Mouse (Mus musculus) testis, postnatal 14 days (tissue): ENCODE results near the gene Wnt8b.

ENCODE experiments used
- DNase-seq: peaks from one replicate; pipeline ENCODE4 v3.0.0; 2021; ENCODE audit warnings: low spot score

Wnt8b gene

GRCm38 (mm10) chr19:44512601-44513000 is 19.3 kb downstream of the Wnt8b start:
- DNase-seq: no peak

DNA sequence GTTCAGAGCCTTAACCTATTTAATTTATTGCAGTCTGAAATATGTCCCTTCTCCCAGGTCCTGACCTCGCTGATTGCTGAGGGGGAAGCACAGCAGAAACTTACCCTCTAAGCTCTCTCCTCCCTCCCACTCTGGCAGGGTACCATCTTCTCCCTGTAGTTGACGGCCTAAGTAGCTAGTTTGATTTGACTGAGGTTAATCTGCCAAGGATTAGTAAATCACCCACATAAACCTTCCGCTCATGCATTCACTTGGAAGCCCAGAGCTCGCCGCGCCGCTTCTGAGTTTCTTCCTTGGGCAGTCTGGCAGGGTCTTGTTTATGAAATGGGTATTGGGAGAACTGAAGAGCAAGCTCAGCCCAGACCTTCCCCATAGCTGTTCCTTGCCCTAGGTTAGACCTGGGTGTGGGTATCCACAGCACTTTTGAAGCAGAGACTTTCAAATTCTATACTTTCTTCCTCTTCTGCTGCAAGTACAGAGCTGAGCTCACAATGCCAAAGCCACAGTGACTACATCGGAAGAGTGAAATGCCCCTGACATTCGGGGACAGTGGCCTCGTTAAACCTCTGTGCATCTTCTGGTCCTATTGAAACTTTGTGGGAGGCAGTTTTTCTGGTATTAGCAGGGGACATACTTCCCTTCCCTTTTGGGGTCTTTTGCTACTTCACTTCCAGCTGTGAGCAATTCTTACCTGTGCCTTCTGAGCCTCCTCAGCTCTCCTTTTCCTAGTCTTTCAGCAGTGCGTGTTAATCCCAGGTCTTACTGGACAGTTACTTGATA is 20.0 kb downstream of the Wnt8b start:
- no peak for DNase-seq

DNA sequence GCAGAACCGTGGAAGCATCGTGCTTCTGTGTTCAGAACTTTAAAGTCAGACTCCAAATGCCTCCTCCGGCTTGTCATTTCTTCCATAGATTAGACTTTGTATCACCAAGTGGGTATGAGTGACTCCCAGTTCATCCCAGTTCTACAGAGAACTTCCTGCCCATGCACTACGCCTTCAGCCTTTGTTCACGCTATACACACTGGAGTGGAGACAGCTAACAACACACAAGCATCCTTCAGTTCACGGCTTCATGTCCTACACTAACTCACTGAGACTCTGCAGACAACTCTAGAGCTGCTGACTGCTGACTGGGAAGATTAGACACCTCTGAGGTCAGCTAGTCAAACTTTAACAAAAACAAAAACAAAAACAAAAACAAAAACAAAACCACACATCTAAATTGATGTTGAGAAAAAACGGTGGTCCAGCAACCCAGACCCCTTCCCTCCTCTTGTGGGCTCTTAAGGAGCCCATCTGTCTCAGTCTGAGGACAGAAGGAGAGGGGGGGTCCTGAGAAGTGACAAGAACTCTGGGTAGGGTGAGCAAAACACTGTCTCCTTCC is 20.7 kb downstream of the Wnt8b start:
- no peak for DNase-seq

GRCm38 (mm10) chr19:44514521-44515451 is 21.5 kb downstream of the Wnt8b start:
- DNase-seq: no peak

DNA sequence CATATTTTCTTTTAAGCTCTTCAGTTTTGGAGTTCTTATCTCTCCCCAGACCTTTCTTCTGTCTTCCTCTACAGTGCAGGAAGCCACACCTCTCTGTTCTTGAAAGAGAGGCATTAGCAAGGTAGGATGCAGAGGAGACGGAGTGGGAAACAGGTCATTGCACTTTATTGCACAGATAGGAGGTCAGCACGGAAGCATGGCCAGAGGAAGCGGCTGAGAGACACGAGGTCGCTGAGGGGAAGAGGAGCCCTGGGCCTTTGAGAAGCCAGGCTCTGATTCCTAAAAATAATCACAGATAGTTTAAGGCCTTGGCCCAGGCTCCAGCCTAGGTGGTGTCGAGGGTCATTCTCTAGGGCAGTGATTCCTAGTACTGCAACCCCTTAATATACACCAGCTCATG is 22.5 kb downstream of the Wnt8b start:
- DNase-seq: no peak

- no peak for DNase-seq
Measured at GRCm38 (mm10) chr19:44517996-44518768, 24.9 kb downstream of the Wnt8b start.

DNA sequence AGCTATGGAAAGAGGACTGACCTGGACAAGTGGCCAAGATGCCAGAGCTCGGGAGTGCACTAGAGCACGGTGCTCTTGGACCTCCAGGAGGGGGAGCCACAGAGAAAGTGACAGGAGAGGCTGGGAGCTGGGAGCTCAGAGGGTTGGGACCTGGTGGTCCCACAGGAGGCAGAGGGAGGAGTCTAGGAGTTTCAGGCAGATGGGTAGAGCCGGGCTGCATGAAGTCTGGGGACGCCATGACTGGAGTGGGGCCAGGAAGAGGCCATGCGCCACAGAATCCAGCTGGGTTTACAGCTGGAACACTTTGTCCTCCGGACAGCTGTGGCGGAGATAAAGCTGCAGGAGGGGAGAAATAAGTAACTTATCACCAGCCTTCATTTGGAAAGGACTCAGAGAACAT is 25.9 kb downstream of the Wnt8b start:
- DNase-seq: peak; percentile 60

DNA sequence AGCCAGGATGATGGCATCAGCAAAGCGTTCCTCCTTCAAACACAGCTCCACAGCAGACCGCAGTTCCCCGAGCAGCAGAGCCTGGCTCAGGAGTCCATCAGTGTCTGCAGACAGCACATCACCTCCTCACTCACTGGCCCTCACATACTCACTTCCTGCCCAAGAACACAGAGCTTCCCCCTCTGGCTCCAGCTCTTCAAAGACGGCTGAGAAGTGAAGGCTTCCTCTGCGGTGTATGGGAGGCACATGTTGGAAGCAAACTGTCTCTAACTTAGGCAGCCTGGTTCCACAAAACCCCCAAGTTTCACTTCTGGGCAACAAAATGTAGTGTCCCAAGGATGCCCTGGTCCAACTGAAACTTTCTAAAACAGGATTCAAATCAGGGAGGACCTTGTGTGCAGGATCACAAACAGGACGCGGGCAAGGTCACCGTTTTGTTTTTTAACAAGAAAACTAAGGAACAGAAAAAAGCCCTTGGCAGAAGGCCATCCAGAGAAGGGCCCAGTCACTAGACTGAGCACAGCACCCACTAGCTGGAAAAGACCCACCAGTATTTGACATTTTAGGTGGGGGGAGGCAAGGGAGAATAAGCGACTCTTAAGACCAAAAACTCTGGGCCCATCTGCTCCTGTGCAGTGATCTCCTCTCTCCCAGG is 32.4 kb downstream of the Wnt8b start:
- DNase-seq: no peak

GRCm38 (mm10) chr19:44530018-44530417 is 36.7 kb downstream of the Wnt8b start:
- no peak for DNase-seq

DNA sequence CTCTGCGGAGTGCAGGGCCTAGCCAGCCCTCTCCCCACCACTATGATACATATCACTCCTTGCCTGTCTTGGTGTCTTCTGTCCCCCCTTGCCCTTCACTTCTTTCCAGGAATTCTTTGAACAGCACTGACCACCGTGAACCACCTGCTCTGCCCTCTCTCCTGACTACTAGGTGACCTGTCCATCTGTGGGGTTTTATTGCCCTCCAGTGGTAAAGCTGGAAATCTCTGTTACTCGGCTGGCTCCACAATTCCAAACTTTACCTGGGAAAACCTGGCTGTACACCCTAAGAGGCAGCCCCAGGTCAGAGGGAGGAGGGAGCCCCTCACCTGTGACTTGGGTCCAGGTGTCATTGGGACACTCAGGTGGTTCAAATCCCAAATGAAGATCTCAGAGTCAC is 42.1 kb downstream of the Wnt8b start:
- no peak for DNase-seq

- no peak for DNase-seq
Measured at GRCm38 (mm10) chr19:44537416-44537815, 44.1 kb downstream of the Wnt8b start.

DNA sequence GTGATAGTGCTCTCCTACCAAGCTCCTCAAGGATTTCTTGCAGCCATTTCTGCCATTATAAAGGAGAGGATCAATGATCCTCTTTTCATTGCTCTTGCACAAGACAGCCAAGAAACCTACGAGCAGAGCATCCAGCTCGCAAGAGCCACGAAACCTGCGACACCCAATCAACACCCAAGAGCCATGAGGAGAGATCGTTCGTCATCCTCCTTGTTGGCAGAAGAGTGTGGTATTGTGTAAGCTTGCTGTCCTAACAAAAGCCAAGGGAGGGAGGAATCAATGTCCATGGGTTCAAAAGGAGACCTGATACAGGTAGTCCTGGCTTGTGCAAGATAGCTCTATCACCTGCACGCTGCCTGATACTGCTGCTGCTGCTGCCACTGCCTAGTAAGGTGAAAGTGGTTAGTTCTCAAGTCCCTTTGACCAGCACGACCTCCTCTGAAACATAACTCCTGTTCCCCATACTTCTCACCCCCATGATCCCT is 49.5 kb downstream of the Wnt8b start:
- DNase-seq: no peak

DNA sequence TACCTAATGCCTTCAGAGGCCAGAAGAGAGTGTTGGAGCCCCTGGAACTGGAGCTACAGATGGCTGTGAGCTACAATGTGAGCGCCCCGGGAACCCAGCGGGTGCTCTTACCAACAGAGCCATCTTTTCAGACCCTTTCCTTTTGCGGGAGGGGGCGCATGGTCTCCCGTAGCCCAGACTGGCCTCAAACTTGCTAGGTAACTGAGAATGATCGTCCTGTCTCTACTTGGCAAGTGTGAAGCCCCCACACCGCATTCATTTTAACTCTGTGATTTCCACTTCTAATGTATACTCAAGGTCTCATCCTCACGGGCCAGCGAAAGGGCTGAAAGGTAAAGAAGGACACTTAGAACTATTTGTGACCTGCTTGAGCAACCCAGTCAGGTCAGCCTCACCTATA is 51.1 kb downstream of the Wnt8b start:
- DNase-seq: no peak

DNA sequence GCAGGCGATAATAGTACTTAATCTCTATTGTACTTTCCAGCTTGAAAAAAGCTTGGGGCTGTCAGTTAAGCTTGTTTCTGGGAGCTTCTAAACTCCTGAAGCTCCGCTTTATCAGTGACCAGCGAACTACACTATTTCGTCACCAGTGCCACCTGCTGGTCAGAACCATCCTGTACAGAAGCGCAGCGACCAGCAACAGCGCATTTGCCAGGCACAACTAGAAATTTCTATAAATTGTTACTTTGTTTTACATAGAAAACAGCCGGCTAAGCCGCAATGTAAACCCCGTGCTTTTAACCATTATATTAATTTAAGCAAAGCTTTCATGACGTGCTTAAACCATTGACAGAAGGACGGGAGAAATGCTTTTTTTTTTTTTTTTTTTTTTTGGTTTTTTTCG is 51.5 kb downstream of the Wnt8b start:
- peak; percentile 59 for DNase-seq

DNA sequence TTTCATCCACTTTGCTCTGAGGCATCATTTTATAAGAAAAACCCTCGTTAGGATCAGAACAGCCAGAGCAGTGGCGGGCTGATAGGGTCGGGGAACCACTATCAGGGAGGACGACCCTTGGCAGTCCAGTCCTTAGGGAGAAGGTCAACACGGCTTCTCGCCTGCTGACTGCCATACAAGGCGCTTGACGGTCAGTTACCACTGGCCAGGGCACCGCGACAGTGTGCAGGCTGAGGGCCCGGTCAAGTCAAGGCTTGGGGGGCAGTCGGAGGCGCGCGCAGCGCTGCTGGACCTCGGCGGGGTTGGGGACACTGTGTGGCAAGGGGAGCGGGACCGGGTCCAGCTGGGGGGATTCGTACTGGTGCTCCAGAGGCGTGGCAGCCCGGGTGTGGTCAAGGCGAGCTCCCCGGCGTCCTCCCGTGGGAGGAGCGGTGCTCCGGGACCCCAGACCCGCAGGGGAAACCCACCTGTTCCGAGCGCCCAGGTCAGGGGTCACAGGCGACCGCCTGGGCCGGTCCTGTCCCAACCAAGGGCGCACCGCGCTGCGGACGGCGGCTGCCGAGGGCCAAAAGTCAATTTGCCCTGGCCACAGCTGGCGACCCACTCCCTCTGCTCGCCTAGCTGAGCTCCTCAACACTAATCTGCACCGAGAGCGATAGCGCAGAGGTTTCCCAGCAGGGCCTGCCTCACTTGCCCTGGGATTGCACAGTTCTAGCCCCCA is 52.2 kb downstream of the Wnt8b start, which contains the start of gene Sec31b:
TSS of gene Sec31b (minus strand) at position 544 of the 721 bp plus-strand sequence.
- DNase-seq: peak; percentile 51

GRCm38 (mm10) chr19:44552731-44553130 is 59.5 kb downstream of the Wnt8b start, which contains the start of gene Gm20538:
Gene Gm20538 (minus strand): TSS chr19:44552831.
- DNase-seq: no peak

- no peak for DNase-seq
Measured at GRCm38 (mm10) chr19:44553286-44553685, 60.0 kb downstream of the Wnt8b start.

DNA sequence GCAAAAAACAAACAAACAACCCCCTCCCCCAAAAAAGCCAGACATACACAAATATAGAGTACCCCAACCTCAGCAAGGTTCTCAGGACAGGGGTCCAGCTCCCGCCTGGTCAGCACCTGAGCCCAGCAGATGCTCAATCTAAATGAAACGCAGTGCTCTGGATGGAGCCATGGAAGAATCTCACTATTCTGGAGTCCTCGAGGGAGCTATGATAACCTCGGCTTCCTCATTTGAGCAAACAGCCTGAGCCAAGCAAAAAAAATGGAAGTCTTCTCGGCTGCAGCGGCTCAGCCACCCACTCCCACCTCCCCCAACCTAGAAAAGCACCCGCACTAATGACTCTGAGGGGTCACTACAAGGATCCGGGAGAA is 61.2 kb downstream of the Wnt8b start:
- no peak for DNase-seq

- peak; percentile 94 for DNase-seq
Measured at GRCm38 (mm10) chr19:44554861-44555590, 61.8 kb downstream of the Wnt8b start, which contains the start of gene Ndufb8. Gene Ndufb8 (minus strand): TSS chr19:44555440.
